Mouse (Mus musculus) liver, embryonic 11.5 days (tissue): ENCODE measurements at regions not wholly inside any gene's neighbourhood (a gene's known extent, or its start where the extent isn't known, plus 50 kb on each side); places are given as distances from the start of the nearest gene placed in this dataset.

Source experiments
- ATAC-seq: fragments of 200-750 bp; cut with Nextera tagmentation; replicated peaks from 2 replicates; pipeline ENCODE4 v1.8.0; 2017; ENCODE audit warnings: moderate number of reproducible peaks, mild to moderate bottlenecking, moderate TSS enrichment, moderate library complexity; ENCODE audit not compliant: low FRiP score
- DNase-seq: peaks from one replicate; pipeline ENCODE4 v3.0.0-alpha.2; 2017; ENCODE audit warnings: low spot score
- H3K27ac ChIP-seq: fragments of 300-500 bp; sonication (generic); 2 replicates; pipeline ENCODE4 v1.5.1; 2014; ENCODE audit warnings: mild to moderate bottlenecking, low read depth, low read length, control low read depth
- H3K27me3 ChIP-seq: fragments of 300-500 bp; sonication (generic); replicated peaks from 2 replicates; pipeline ENCODE4 v1.6.1; 2014; ENCODE audit warnings: low read length, mixed read lengths; ENCODE audit not compliant: control insufficient read depth, insufficient read depth
- H3K36me3 ChIP-seq: fragments of 300-500 bp; sonication (generic); 2 replicates; pipeline ENCODE4 v1.6.1; 2014; ENCODE audit warnings: mild to moderate bottlenecking, low read length, moderate library complexity, mixed read lengths; ENCODE audit not compliant: control insufficient read depth, insufficient read depth
- H3K4me1 ChIP-seq: fragments of 300-500 bp; sonication (generic); replicated peaks from 2 replicates; pipeline ENCODE4 v1.6.1; 2014; ENCODE audit warnings: low read length, mixed read lengths; ENCODE audit not compliant: control insufficient read depth, insufficient read depth
- H3K4me2 ChIP-seq: fragments of 300-500 bp; sonication (generic); 2 replicates; pipeline ENCODE4 v1.6.1; 2014; ENCODE audit warnings: mild to moderate bottlenecking, control low read depth, moderate library complexity
- H3K4me3 ChIP-seq: fragments of 300-500 bp; sonication (generic); 2 replicates; pipeline ENCODE4 v1.5.1; 2014; ENCODE audit warnings: low read depth, low read length, control low read depth
- H3K9ac ChIP-seq: fragments of 300-500 bp; sonication (generic); 2 replicates; pipeline ENCODE4 v1.6.1; 2014; ENCODE audit warnings: low read depth, low read length, control low read depth
- H3K9me3 ChIP-seq: fragments of 300-500 bp; sonication (generic); 2 replicates; pipeline ENCODE4 v1.6.1; 2016; ENCODE audit warnings: low read length, inconsistent platforms, mixed read lengths; ENCODE audit not compliant: control insufficient read depth
- WGBS: fragments of 180-500 bp; shearing (Covaris S2); extraction: QIAGEN DNeasy Blood & Tissue Kit; methylation state at CpG from one replicate; pipeline ENCODE4 v1.1.7; 2014; 5-methylcytosine and 5-hydroxymethylcytosine counted together

- no peaks in the 10 kb centered on the region for H3K36me3 ChIP-seq
- H3K4me1 ChIP-seq = no peaks in the 10 kb centered on the region
- no peaks in the 10 kb centered on the region for H3K27me3 ChIP-seq
- no peaks in the 10 kb centered on the region for H3K9me3 ChIP-seq
- no peak for DNase-seq
- no peak overlapping the region for H3K27ac ChIP-seq
- no peak overlapping the region for H3K4me2 ChIP-seq
- H3K4me3 ChIP-seq = no peak overlapping the region
- 54% methylated on average over 6 of the region's 6 CpGs for WGBS
- no peak for ATAC-seq
- no peak overlapping the region for H3K9ac ChIP-seq
Measured at GRCm38 (mm10) chr9:79526390-79526789, 192.2 kb downstream of the Col12a1 start.

- H3K9ac ChIP-seq = no peak overlapping the region
- no peak overlapping the region for H3K27ac ChIP-seq
- DNase-seq (no peak), ATAC-seq (no peak)
- no peaks in the 10 kb centered on the region for H3K4me1 ChIP-seq
- no peaks in the 10 kb centered on the region for H3K36me3 ChIP-seq
- 70% methylated on average over 3 of the region's 3 CpGs for WGBS
- no peaks in the 10 kb centered on the region for H3K9me3 ChIP-seq
- H3K4me2 ChIP-seq = no peak overlapping the region
- no peak overlapping the region for H3K4me3 ChIP-seq
- no peaks in the 10 kb centered on the region for H3K27me3 ChIP-seq
Measured at GRCm38 (mm10) chr9:79527331-79527730, 191.3 kb downstream of the Col12a1 start.
